Mouse (Mus musculus) liver, embryonic 14.5 days (tissue): ENCODE results near the gene Plekhh3. TPM values are rescaled to one million over a fixed set of nuclear protein-coding genes. Genes with fewer than 3 reads are reported as not detected.

ENCODE experiments used
- ATAC-seq: fragments of 200-750 bp; cut with Nextera tagmentation; 2 replicates; pipeline ENCODE4 v1.8.0; 2017; ENCODE audit warnings: moderate number of reproducible peaks, mild to moderate bottlenecking, moderate library complexity; ENCODE audit not compliant: insufficient read depth
- DNase-seq, 3 experiments: peaks; one replicate each; pipeline ENCODE4 v3.0.0-alpha.2; 2012 to 2013; ENCODE audit warnings: low read depth in 3 of 3, low spot score in 3 of 3
- H3K27ac ChIP-seq: fragments of 300-500 bp; sonication (generic); 2 replicates; pipeline ENCODE4 v1.5.1; 2014; ENCODE audit warnings: moderate library complexity, mild to moderate bottlenecking, control low read depth, inconsistent platforms
- H3K27me3 ChIP-seq: fragments of 300-500 bp; sonication (generic); 2 replicates; pipeline ENCODE4 v1.6.1; 2014; ENCODE audit warnings: mild to moderate bottlenecking, low read length, moderate library complexity; ENCODE audit not compliant: control insufficient read depth, insufficient read depth
- H3K36me3 ChIP-seq: fragments of 300-500 bp; sonication (generic); replicated peaks from 2 replicates; pipeline ENCODE4 v1.6.1; 2014; ENCODE audit warnings: low read depth; ENCODE audit not compliant: control insufficient read depth, insufficient read depth
- H3K4me1 ChIP-seq, 2 experiments: fragments of 200-500 bp in 1 of 2; fragments of 300-500 bp in 1 of 2; sonication (generic) in 1 of 2; replicated peaks; 2 replicates each; pipeline ENCODE4 v1.6.1; 2012 to 2014; ENCODE audit warnings: antibody characterized with exemption in 1 of 2, inconsistent platforms in 1 of 2, low read length in 1 of 2; ENCODE audit not compliant: control insufficient read depth in 2 of 2, insufficient read depth in 2 of 2
- H3K4me2 ChIP-seq: fragments of 300-500 bp; sonication (generic); 2 replicates; pipeline ENCODE4 v1.6.1; 2014; ENCODE audit warnings: low read depth, mild to moderate bottlenecking, control low read depth, moderate library complexity
- H3K4me3 ChIP-seq, 2 experiments: fragments of 200-500 bp in 1 of 2; fragments of 300-500 bp in 1 of 2; sonication (generic) in 1 of 2; 2 replicates each; pipeline ENCODE4 v1.5.1; 2012 to 2014; ENCODE audit warnings: low read depth in 2 of 2, low read length in 2 of 2, mild to moderate bottlenecking in 2 of 2, control low read depth in 1 of 2, inconsistent platforms in 1 of 2, moderate library complexity in 1 of 2; ENCODE audit not compliant: insufficient read depth in 1 of 2
- H3K9ac ChIP-seq: fragments of 300-500 bp; sonication (generic); replicated peaks from 2 replicates; pipeline ENCODE4 v1.6.1; 2014; ENCODE audit warnings: mild to moderate bottlenecking, control low read depth, moderate library complexity
- H3K9me3 ChIP-seq: fragments of 300-500 bp; sonication (generic); 2 replicates; pipeline ENCODE4 v1.6.1; 2016; ENCODE audit warnings: low read length, mixed read lengths; ENCODE audit not compliant: control insufficient read depth
- CTCF ChIP-seq: IDR thresholded peaks from 2 replicates; pipeline ENCODE4 v1.5.1; 2016; ENCODE audit warnings: antibody characterized with exemption, low read depth, control low read depth
- EP300 ChIP-seq: IDR thresholded peaks from 2 replicates; pipeline ENCODE4 v1.6.1; 2016; ENCODE audit warnings: antibody characterized with exemption, low read depth
- WGBS: fragments of 180-500 bp; shearing (Covaris S2); extraction: QIAGEN DNeasy Blood & Tissue Kit; methylation state at CpG from one replicate; pipeline ENCODE4 v1.1.7; 2014; ENCODE audit not compliant: insufficient replicate concordance; 5-methylcytosine and 5-hydroxymethylcytosine counted together
- polyA plus RNA-seq, 2 experiments: library from polyadenylated mRNA; depleted of rRNA in 1 of 2; stranded (reverse) in 1 of 2; unstranded in 1 of 2; fragments of >200 nt; fragmentation: Nextera tagmentation in 1 of 2; extraction: Ambion mirVana in 1 of 2; gene quantifications; 2 replicates each; pipeline versions ENCODE4 v1.2.1 to v1.2.3; 2012 to 2014

The Plekhh3 gene
- polyA plus RNA-seq, 2 experiments: 1.0 to 1.1 TPM

- ATAC-seq (no peak), DNase-seq (no peak)
- H3K27me3 ChIP-seq: no peaks in the 10 kb centered on the region
- H3K4me1 ChIP-seq: peaks cover 22 to 32% of the 10 kb centered on the region in 2 experiments
- no peaks in the 10 kb centered on the region for H3K9me3 ChIP-seq
- no peaks in the 10 kb centered on the region for H3K36me3 ChIP-seq
- H3K27ac ChIP-seq: no peak overlapping the region
- TF ChIP-seq EP300 (no peak), CTCF (no peak)
- H3K4me3 ChIP-seq: no peak overlapping the region
- H3K9ac ChIP-seq: no peak overlapping the region
- 92% methylated on average over 5 of the region's 5 CpGs for WGBS
- H3K4me2 ChIP-seq: no peak overlapping the region
These were observed 16.4 kb upstream of the Plekhh3 start for GRCm38 (mm10) chr11:101187541-101187940.

- WGBS: 85% methylated on average over 27 of the region's 27 CpGs
- no peaks in the 10 kb centered on the region for H3K9me3 ChIP-seq
- ATAC-seq (no peak), DNase-seq (no peak)
- H3K9ac ChIP-seq: no peak overlapping the region
- no peaks in the 10 kb centered on the region for H3K27me3 ChIP-seq
- peaks cover 22 to 31% of the 10 kb centered on the region in 2 experiments for H3K4me1 ChIP-seq
- H3K27ac ChIP-seq: no peak overlapping the region
- H3K4me3 ChIP-seq: no peak overlapping the region
- no peak overlapping the region for H3K4me2 ChIP-seq
- H3K36me3 ChIP-seq: no peaks in the 10 kb centered on the region
- no peak for TF ChIP-seq EP300
- no peak for TF ChIP-seq CTCF
These were observed 15.5 kb upstream of the Plekhh3 start for GRCm38 (mm10) chr11:101186526-101187247.

- no peak overlapping the region for H3K9ac ChIP-seq
- TF ChIP-seq EP300 (no peak), CTCF (no peak)
- H3K27ac ChIP-seq: no peak overlapping the region
- H3K27me3 ChIP-seq: no peaks in the 10 kb centered on the region
- ATAC-seq (no peak), DNase-seq (no peak)
- H3K9me3 ChIP-seq: no peaks in the 10 kb centered on the region
- H3K4me1 ChIP-seq: peaks cover 18 to 19% of the 10 kb centered on the region in 2 experiments
- 77% methylated on average over 4 of the region's 4 CpGs for WGBS
- no peak overlapping the region for H3K4me2 ChIP-seq
- no peaks in the 10 kb centered on the region for H3K36me3 ChIP-seq
- H3K4me3 ChIP-seq: no peak overlapping the region
These were observed 14.3 kb upstream of the Plekhh3 start for GRCm38 (mm10) chr11:101185441-101185840.

GRCm38 (mm10) chr11:101184984-101185383 is 13.8 kb upstream of the Plekhh3 start:
- Histone ChIP-seq H3K4me1 (peaks cover 13 to 14% of the 10 kb centered on the region in 2 experiments), H3K9ac (no peak overlapping the region), H3K27ac (no peak overlapping the region), H3K4me3 (no peak overlapping the region), H3K4me2 (no peak overlapping the region), H3K9me3 (no peaks in the 10 kb centered on the region), H3K36me3 (no peaks in the 10 kb centered on the region), H3K27me3 (no peaks in the 10 kb centered on the region; the same call in 1 of the 2 replicates)
- ATAC-seq: no peak
- no peak for DNase-seq
- no peak for TF ChIP-seq CTCF
- no peak for TF ChIP-seq EP300
- WGBS: 72% methylated on average over 12 of the region's 12 CpGs

GRCm38 (mm10) chr11:101182771-101183517 is 11.8 kb upstream of the Plekhh3 start:
- Histone ChIP-seq H3K27me3 (peaks cover 10% of the 10 kb centered on the region), H3K4me1 (no peaks in the 10 kb centered on the region), H3K4me3 (no peak overlapping the region), H3K9me3 (no peaks in the 10 kb centered on the region), H3K4me2 (no peak overlapping the region), H3K27ac (no peak overlapping the region), H3K36me3 (no peaks in the 10 kb centered on the region), H3K9ac (no peak overlapping the region)
- 65% methylated on average over 14 of the region's 14 CpGs for WGBS
- DNase-seq (no peak), ATAC-seq (no peak)
- TF ChIP-seq EP300 (no peak), CTCF (no peak)
